Mouse (Mus musculus) brain, embryonic 14.5 days (tissue): ENCODE results near the gene Bhlhe41.

Experiments
- CTCF ChIP-seq: fragments of 200-500 bp; IDR thresholded peaks from 2 replicates; pipeline ENCODE4 v1.5.1; 2012; ENCODE audit warnings: inconsistent platforms, mild to moderate bottlenecking, moderate library complexity, borderline replicate concordance; ENCODE audit not compliant: insufficient read depth, insufficient read length; ENCODE audit errors: extremely low read depth
- POLR2A ChIP-seq: fragments of 200-500 bp; IDR thresholded peaks from 2 replicates; pipeline ENCODE4 v1.6.1; 2012; ENCODE audit warnings: mild to moderate bottlenecking, inconsistent platforms, borderline replicate concordance; ENCODE audit not compliant: poor library complexity, insufficient read depth, insufficient read length, severe bottlenecking; ENCODE audit errors: extremely low read depth

- TF ChIP-seq POLR2A (no peak), CTCF (no peak)
These were observed 19.7 kb downstream of the Bhlhe41 start for GRCm38 (mm10) chr6:145845611-145846010.
